Mouse (Mus musculus): ENCODE results near the gene Ttll3.

Gene Ttll3

DNA sequence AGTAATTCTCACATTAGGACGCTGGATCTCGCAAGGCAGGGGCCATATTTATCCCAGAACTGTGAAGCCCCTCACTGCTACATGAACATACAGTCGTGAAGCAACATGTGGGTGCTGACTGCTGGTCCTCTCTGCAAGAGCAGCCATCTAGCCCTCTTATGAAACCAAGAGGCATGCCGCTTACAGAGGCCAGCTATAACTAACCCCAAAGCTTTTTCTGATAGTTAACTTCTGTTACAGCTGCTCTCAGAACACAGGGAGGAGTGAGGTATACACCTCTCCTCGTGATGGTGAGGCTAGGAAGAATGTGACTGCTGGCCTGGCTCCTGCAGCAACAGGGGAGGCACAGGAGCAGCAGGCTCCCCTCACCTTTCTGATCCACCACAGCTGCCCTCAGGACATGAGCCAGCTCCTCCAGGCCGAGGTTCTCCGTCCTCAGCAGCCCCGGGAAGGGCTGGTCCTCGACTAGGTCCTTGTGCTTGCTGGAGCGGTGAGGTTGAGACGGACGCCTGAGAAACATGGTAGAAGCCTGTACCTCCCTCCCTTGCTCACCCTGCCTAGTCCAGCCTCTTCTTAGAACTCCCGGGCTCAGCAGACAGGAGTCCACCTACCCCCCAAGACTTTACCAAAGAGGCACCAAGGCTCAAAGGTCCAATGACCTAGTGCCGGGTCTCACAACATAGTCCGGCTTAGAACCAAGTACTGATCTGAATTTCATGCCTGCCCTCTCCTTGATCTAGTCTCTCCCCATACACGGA lies 29.6 kb downstream of the Ttll3 start:
- in situ Hi-C loops (cut with MboI; ENCODE audit: unreplicated experiment in 2 of 2): no loop called here

DNA sequence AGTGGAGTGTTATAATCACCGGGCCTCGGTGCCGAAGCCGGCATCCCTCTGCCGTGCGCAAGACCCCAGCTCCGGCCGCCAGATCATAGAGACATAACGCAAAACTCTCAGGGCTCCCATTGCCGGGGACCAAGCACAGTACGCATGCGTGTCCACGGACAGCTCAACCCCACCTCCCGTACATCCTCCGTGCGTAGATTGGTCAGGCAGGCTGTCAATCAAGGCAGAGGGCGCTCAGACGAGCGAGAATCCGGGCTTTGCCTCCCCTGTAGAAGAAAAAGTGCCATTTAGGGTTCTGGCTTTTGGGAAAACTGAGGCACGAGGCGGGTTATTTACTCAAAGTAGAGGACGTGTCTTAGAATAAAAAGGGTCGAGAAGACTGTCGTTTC lies 30.1 kb downstream of the Ttll3 start, which contains the start of gene Rpusd3:
TSS of gene Rpusd3 (minus strand) at position 142 of the 389 bp plus-strand sequence.
- in situ Hi-C loops (cut with MboI; ENCODE audit: unreplicated experiment in 2 of 2): no loop called here

DNA sequence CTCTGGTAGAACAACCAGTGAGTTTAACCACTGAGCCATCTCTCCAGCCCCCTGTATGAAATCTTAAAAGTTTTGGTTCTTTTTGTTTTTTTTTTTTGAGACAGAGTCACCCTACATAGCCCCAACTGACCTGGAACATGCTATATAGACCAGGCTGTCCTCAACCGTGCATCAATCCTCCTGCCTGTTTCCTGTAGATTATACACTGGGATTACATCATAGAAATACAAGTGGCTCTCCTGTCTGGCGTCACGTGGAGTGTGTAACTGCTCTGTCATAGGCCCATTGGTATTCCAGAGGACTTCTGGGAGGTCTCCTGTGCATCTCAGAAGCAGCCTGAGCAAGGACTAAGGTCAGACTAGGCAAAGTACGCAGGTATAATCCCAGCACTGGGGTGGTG lies 33.9 kb downstream of the Ttll3 start:
- in situ Hi-C loops (cut with MboI; ENCODE audit: unreplicated experiment in 2 of 2): no loop called here

DNA sequence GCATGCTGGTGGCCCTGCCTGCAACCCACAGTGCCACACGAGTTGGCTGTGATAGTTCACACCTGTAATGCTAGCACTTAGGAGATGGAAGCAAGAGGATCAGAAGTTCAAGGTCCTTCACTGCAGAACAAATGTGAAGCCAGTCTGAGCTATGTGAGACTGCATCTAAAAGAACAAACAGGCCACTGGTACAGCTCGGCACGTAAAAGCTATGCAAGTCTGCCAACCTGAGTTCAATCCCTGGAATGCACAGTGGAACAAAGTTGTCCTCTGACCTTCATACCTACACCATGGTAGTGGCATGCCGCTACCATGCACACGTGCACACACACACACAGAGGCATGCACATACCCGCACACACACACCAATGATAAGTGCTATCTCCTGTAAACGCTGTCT lies 35.1 kb downstream of the Ttll3 start:
- in situ Hi-C loops (cut with MboI; ENCODE audit: unreplicated experiment in 2 of 2): no loop called here

DNA sequence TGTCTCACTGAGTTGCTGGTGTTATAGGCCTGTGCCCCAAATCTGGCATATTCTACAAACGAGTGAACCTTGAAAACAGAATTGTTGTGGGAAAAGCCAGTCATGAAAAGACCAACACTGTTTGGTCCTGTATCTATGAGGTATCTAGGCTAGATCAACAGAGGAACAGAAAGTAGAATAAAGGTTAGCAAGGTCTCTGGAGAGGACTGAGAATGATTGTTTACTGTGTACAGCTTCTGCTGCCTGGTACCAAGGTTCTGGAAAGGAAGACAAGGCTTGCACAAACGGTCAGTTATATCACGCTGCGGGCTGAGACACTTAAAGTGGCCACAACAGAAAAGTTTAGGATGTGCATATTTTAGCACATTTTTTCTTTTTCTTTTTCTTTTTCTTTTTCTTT lies 37.6 kb downstream of the Ttll3 start:
- in situ Hi-C loops (cut with MboI; ENCODE audit: unreplicated experiment in 2 of 2): loop anchor here in 1 of 2 experiments (25.0 kb wide), 1 partner anchor 636 kb away; no protein-coding TSS in a partner anchor

DNA sequence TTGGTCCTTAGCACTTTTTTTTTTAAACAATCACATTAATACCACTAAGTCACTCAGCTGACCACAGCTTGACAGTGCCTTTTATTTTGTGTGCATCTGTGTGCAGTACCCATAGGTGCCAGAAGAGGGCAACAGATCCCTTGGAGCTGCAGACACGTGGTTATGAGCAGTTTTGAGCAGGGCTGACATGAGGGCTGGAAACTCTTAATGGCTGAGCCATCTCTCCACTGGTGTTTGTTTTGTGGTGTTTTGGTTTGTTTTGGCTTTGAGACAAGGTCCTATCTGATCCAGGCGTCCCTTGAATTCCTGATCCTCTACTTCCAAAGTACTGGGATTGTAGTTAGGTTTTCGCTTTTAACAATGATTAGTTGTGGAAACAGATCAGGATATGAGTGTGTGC lies 38.3 kb downstream of the Ttll3 start:
- in situ Hi-C loops (cut with MboI; ENCODE audit: unreplicated experiment in 2 of 2): loop anchor here in 1 of 2 experiments (25.0 kb wide), 1 partner anchor 635 kb away; no protein-coding TSS in a partner anchor

DNA sequence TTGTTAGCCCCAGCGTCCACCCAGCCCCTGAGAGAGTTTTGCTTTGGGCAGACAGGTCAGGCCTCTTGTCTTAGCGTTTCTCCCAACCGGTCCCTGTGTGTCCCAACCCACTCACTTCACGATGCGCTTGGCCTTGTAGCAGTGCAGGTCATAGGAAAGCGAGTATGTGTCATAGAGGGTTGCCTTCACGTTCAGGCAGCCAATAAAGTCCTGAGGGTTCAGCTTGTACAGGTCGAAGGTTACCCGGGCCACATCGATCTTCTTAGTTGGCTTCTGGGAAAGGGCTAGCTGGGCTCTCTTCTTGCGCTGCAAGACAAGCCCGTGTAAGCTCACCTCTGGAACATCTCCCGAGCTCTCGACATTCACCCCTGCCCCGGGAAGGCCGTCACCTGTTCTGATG lies 38.9 kb downstream of the Ttll3 start:
- in situ Hi-C loops (cut with MboI; ENCODE audit: unreplicated experiment in 2 of 2): loop anchor here in 1 of 2 experiments (25.0 kb wide), 1 partner anchor 634 kb away; no protein-coding TSS in a partner anchor

DNA sequence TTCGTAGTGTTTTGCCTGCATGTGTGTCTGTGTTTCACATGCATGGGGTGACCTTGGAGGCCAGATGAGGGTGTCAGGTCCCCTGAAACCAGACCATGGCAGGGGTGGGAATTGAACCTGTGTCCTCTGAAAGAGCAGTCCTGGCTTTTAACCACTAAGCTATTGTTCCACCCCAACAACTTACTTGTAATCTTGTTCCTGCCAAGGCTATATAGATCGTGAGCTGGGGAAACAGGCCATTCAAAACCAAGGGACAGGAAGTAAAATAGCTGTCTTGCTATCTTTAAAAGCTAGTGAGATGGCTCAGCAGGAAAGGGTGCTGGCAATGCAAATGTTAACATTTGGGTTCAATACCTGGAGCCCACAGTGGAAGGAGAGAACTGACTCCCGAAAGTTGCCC lies 40.9 kb downstream of the Ttll3 start:
- in situ Hi-C loops (cut with MboI; ENCODE audit: unreplicated experiment in 2 of 2): loop anchor here in 1 of 2 experiments (25.0 kb wide), 1 partner anchor 632 kb away; no protein-coding TSS in a partner anchor

DNA sequence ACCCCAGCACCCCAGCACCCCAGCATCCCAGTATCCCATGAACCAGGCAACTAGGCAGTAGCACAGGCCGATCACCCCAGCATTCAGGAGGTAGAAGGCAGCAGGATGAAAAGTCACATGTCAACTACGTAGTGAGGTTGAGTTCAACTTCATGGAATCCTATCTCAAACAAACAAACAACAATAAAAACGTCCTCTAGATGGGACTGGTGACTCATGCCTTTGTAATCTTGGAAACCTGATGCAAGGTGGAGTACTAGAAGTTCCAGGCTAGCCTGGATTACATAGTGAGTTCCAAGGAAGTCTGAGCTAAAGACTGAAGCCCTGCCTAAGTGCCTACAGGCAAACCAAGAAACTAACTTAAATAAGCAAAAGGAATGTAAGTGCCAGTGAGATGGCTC lies 41.8 kb downstream of the Ttll3 start:
- in situ Hi-C loops (cut with MboI; ENCODE audit: unreplicated experiment in 2 of 2): loop anchor here in 1 of 2 experiments (25.0 kb wide), 1 partner anchor 631 kb away; no protein-coding TSS in a partner anchor

DNA sequence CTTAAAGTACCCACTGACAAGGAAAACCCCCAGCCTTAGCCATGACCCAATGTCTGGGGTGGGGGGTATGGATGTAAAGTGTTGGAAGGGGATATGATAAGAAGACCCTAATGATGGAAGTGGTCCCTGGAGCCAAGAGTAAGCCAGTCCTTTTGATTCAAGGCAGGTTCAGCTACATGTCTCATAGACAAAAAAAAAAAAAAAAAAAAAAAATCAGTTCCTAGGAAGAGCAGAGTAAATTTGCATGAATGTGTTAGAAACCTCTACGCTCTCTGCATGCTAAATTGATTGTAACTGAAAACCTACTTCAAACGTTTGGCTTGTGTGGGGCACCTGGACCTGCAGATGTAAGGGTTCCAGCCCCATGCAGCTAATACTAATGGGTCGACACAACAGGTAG lies 42.7 kb downstream of the Ttll3 start:
- in situ Hi-C loops (cut with MboI; ENCODE audit: unreplicated experiment in 2 of 2): loop anchor here in 1 of 2 experiments (25.0 kb wide), 1 partner anchor 630 kb away; no protein-coding TSS in a partner anchor

DNA sequence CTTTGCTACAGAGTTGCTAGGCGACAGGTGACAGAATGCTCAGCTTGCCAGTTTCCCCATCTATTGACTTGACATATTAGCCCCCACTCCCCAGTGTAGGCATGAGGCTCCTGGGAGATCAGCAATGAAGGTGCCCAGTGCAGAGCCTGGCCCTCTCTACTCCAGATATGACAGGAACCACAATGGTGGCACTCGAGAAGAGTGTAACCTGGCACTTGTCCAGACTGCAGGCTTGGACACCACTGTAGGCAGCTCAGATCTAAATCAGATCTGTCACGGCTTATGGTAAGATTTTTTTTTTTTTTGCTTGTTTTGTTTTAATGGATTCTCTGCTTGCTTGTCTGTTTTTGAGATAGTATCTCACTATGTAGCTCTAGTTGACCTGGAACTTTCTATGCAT lies 44.6 kb downstream of the Ttll3 start:
- in situ Hi-C loops (cut with MboI; ENCODE audit: unreplicated experiment in 2 of 2): loop anchor here in 1 of 2 experiments (25.0 kb wide), 1 partner anchor 629 kb away; no protein-coding TSS in a partner anchor

DNA sequence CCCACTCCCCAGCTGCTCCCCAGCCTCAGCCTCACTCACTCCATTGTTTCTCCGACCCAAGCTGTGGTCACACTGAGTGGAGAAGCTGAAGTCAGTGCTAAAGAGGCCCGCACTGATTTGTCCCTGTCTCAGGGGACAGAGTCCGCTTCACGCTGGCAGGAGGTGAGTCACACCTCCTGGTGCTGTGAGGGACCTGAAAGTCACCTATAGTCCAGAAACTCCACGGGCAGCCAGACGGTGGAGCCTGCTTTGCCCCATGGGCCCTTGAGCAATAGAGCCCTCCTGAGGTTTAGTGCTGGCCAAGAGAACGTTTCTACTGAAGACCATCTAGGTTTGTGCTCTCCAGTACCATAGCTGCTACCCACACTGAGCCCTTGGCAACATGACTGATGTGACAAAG lies 45.6 kb downstream of the Ttll3 start:
- in situ Hi-C loops (cut with MboI; ENCODE audit: unreplicated experiment in 2 of 2): loop anchor here in 1 of 2 experiments (25.0 kb wide), 1 partner anchor 628 kb away; no protein-coding TSS in a partner anchor

DNA sequence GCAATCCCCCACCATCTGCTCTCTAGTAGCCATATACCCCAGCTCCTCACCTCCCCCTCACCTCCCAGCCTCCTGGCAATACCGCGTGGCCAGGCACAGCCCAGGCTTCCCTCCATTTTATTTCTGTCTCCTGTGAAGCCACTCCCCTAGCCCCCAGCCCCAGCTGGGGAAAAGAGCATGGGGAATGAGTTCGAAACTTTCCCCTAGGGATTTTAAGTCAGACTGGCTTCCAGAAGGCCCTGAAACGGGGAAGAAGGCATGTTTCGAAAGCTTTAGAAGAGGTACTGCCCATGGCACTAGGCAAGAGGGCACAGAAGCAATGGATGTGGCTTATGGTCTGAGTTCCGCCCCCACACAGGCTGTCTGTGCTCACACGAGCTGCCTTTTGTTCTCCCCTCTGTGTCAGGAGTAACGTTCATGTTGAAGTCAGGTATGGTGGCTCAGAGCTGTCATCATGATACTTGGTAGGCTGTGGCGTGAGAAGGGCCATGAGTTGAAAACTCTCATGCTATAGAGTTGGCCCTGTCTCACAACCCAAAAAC lies 46.7 kb downstream of the Ttll3 start, which contains the start of gene Cidec:
TSS of gene Cidec (minus strand) at position 97 of the 542 bp plus-strand sequence.
- in situ Hi-C loops (cut with MboI; ENCODE audit: unreplicated experiment in 2 of 2): loop anchor here in 1 of 2 experiments (25.0 kb wide), 1 partner anchor 627 kb away; no protein-coding TSS in a partner anchor

DNA sequence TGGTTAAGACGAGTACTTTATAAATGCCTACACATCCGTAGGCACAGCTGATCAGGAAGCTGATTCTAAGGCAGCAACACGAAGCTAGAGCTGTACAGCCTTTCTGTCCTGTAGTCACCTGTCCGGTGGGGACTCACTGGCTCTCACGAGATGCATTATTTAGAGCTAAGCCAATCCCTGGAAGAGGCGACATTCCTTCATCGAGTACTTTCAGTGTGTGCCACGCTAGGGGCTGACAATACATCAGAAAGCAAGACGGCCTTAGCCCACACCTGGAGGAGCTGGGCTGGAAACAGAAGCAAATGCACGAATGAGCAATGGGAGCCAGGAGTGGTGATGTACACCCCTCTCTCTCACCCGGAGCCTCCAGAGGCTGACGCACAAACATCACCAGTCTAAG lies 48.1 kb downstream of the Ttll3 start:
- in situ Hi-C loops (cut with MboI; ENCODE audit: unreplicated experiment in 2 of 2): loop anchor here in 1 of 2 experiments (25.0 kb wide), 1 partner anchor 625 kb away; no protein-coding TSS in a partner anchor

DNA sequence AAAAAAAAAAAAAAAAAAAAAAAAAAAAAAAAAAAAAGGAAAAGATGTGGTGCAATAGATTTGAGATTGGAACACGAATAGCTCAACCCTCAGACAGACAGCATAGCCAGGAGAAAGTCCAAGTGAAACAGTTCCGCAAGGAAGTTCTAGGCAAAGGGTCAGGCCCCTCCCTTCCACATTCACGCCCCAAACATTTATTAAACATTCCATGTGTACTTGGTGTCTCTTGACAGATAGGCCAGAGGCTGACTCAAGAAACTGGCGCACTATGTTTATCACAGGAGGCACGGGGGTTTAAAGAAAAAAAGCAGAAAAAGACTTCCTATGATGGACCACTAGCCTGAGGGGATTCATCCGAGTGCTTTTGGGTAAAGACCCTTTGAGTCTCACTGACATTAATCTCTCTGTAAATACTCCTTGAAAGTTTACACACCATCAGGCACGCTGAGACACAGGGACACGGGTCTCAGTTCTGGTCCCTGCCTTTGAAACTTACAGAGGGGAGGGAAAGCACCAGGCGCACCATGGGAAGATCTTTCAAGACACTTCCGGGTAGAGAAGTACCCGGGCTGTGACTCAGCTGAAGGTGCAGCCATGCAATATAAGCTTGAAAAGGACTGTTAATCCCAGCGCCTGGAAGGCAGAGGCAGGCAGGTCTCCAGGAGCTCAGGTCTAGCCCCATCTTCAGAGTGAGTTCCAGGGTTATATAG lies 49.8 kb downstream of the Ttll3 start:
- in situ Hi-C loops (cut with MboI; ENCODE audit: unreplicated experiment in 2 of 2): loop anchor here in 1 of 2 experiments (25.0 kb wide), 1 partner anchor 623 kb away; no protein-coding TSS in a partner anchor

DNA sequence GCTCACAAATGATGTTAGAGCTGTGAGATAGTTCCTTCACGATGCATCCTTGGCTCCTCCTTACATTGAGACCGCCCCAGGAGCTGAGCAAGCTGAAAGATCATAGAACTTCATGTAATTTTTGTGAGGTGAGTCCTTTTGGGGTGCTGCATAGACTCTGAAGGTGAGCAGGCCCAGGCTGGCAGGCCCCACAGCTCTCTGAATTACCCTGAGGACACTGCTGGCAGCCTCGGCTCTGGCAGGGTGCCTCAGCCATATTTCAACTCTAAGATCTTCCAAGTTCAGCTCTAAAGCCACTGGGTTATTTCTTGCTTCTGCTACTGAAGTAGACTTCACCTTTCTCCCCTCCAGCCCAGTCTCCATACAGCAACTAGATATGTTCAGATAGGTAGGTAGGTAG lies 51.6 kb downstream of the Ttll3 start:
- in situ Hi-C loops (cut with MboI; ENCODE audit: unreplicated experiment in 2 of 2): loop anchor here in 1 of 2 experiments (25.0 kb wide), 1 partner anchor 622 kb away; no protein-coding TSS in a partner anchor

DNA sequence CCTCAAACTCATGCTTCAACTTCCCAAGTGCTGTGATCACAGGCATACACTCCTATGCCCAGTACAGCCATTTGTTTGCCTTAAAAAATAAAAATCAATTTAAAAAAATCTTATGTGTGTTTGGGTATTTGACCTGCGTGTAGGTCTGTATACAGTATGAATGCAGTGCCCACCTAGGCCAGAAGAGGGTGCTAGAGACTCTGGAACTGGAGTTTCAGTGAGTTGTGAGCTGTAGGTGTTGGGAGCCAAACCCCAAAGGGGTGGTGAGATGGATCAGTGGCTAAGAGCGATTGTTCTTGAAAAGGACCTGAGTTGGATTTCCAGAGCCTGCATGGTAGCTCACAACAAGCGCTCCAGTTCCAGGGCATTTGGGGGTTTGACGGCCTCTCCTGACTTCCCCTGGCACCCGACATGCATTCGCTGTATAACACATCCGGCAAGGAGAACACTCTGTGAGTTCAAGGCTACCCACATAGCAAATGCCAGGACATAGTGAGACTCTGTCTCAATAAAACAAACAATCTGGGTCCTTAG lies 52.2 kb downstream of the Ttll3 start:
- in situ Hi-C loops (cut with MboI; ENCODE audit: unreplicated experiment in 2 of 2): loop anchor here in 1 of 2 experiments (25.0 kb wide), 1 partner anchor 621 kb away; no protein-coding TSS in a partner anchor

DNA sequence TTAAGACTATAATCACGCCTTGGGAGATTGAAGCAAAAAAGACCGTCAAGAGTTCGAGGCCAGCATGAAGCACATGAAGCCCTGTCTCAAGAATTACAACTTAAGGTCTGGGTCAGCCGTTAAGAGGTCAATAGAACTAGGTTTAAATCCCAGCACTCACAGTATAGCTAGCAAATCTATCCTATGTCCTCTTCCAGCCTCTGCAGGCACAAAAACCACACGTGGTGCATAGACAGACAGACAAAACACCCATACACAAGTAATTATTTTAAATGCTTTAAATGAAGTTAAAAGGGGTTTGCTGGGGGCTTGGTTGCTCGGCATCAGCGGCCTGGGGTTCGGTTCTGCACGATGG lies 53.0 kb downstream of the Ttll3 start:
- in situ Hi-C loops (cut with MboI; ENCODE audit: unreplicated experiment in 2 of 2): loop anchor here in 1 of 2 experiments (25.0 kb wide), 1 partner anchor 620 kb away; no protein-coding TSS in a partner anchor

DNA sequence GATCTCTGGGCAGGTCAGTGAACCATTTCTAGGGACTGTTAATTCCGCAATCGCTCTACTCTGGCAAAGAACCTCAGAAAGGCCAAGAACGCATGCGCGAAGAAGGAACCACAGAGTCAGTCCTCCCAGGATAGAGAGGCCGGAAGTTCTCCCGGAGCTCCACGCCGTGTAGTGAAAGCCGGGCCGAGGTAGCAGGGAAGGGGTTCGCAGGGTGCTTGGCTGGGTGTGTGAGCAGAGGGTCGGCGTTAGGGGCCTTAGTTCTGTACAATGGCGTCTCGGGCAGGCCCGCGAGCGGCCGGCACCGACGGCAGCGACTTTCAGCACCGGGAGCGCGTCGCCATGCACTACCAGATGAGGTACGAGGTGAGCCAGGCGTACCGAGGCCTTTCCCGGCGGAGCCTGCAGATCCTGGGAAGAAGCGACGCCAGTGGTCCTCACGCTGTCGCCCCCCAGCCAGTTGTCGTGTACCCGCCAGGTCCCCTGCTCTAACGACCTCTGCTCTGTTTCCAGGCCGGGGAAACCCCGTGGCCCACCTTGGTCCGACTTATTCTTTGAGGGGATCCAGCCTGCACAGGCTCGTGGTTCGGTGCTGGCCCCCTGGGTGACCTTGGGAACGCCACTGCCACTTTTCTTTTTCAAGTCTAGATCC lies 53.5 kb downstream of the Ttll3 start, which contains the start of gene Jagn1:
TSS of gene Jagn1 (plus strand) at position 128 of the 649 bp plus-strand sequence.
- in situ Hi-C loops (cut with MboI; ENCODE audit: unreplicated experiment in 2 of 2): loop anchor here in 1 of 2 experiments (25.0 kb wide), 1 partner anchor 620 kb away; no protein-coding TSS in a partner anchor
